8 mouse cellular contexts compared by ENCODE assay signal in genomic region chr3:142764995-142765777, GRCm38 (mm10). TPM values are rescaled to one million over a fixed set of nuclear protein-coding genes. Genes with fewer than 3 reads are reported as not detected.
DNase-seq lines count a peak whose midpoint lies in the region; ATAC-seq and TF ChIP-seq lines count a peak whose summit lies in the region.

Gene Gtf2b, plus strand, starts transcription at chr3:142765045.

- no peaks in the 10 kb centered on the region for H3K36me3 ChIP-seq in hindbrain, embryonic 14.5 days (replicated peaks; ENCODE audit: control insufficient read depth, insufficient read depth)

- ATAC-seq in Patski, result peak; percentile 96
- peak; percentile 99 for ATAC-seq in hindbrain, embryonic 14.5 days (ENCODE audit: low FRiP score)

- peak within 1 kb of the TSS; percentile 72 for H3K4me3 ChIP-seq in hindbrain, embryonic 14.5 days (replicated peaks; ENCODE audit: low read length)

- CTCF ChIA-PET in Patski (lab: Charles Lee), result no interaction called here

- H3K4me1 ChIP-seq in hindbrain, embryonic 14.5 days (replicated peaks; ENCODE audit: control insufficient read depth, insufficient read depth, low read length), result peaks cover 15% of the 10 kb centered on the region

- POLR2A ChIA-PET in Patski (lab: Charles Lee), result interaction anchor here (0.6 kb wide), 1 partner anchor 8 kb away, joined by 3 read pairs; no protein-coding TSS in a partner anchor

- in situ Hi-C loops in Patski (cut with MboI; ENCODE audit: low pct_unique_long_range_greater_than_20kb), result no loop called here

- H3K4me2 ChIP-seq in hindbrain, embryonic 14.5 days (replicated peaks), result peak within 1 kb of the TSS; percentile 84

- H3K27ac ChIP-seq in hindbrain, embryonic 14.5 days, result peak within 1 kb of the TSS; percentile 88

- no peak for TF ChIP-seq CTCF in Patski (IDR thresholded peaks at IDR 0.05)

- H3K27me3 ChIP-seq in Patski, result no peaks in the 10 kb centered on the region
- no peaks in the 10 kb centered on the region for H3K27me3 ChIP-seq in hindbrain, embryonic 14.5 days (ENCODE audit: control insufficient read depth, insufficient read depth, low read length)

- H3K9me3 ChIP-seq in hindbrain, embryonic 14.5 days (ENCODE audit: control insufficient read depth, low read length), result no peaks in the 10 kb centered on the region

- WGBS in hindbrain, embryonic 14.5 days, result under 1% methylated on average over 64 of the region's 64 CpGs

- DNase-seq in Patski (ENCODE audit: low read depth, low spot score), result peak; percentile 86
- peak; percentile 95 for DNase-seq in cerebellum, postnatal 14 days
- DNase-seq in frontal cortex, postnatal 25 days (ENCODE audit: low spot score in 2 of 2), result peak; percentile 84 to 86
- peak; percentile 96 for DNase-seq in hindbrain, embryonic 14.5 days (ENCODE audit: low spot score)
- DNase-seq in layer of hippocampus, postnatal 36 days, result peak; percentile 88
- DNase-seq in lung, postnatal 36 days, result peak; percentile 95
- DNase-seq in retina, postnatal 1 day, result peak; percentile 97
- DNase-seq in urinary bladder, adult 18-20 months (ENCODE audit: low spot score in 2 of 2), result peak; percentile 91 to 92

- H3K9ac ChIP-seq in hindbrain, embryonic 14.5 days, result peak within 1 kb of the TSS; percentile 88

RNA-seq across cellular contexts. Expression of gene Gtf2b, which starts in this region (rescaled TPM):
- 93.7 TPM for polyA plus RNA-seq in Patski (2021)
- 72.1 and 76.5 TPM in 2 replicates for polyA plus RNA-seq in hindbrain, embryonic 14.5 days (2014; fragmentation: Nextera tagmentation; extraction: Ambion mirVana)
- 10 to 100 TPM; 41.1 to 42.9 TPM for total RNA-seq in layer of hippocampus, postnatal 36 days (2021)

Comparison
In these comparisons a context has a peak if more than half of its experiments do, and no peak if none do; other contexts are left out.
1. Peak in every context shown above with its lines: DNase-seq, ATAC-seq, H3K4me3 ChIP-seq and H3K27ac ChIP-seq.